Mouse (Mus musculus): ENCODE results near the gene Eaf2. TPM values are rescaled to one million over a fixed set of nuclear protein-coding genes. Genes with fewer than 3 reads are reported as not detected.

The Eaf2 gene
- polyA plus RNA-seq, 1 experiment, result 1.9 TPM

GRCm38 (mm10) chr16:36784146-36784545 lies 90.7 kb downstream of the Eaf2 start:
- no peak for TF ChIP-seq CTCF (IDR thresholded peaks at IDR 0.05; ENCODE audit: borderline replicate concordance, insufficient read depth, low read length)
- no peak for TF ChIP-seq POLR2A (IDR thresholded peaks at IDR 0.05; ENCODE audit: low read depth, low read length)
- H3K4me3 ChIP-seq (ENCODE audit: insufficient read depth, low read length), result no peak overlapping the region
- H3K4me1 ChIP-seq (ENCODE audit: control insufficient read depth, insufficient read depth, low read length), result no peaks in the 10 kb centered on the region

GRCm38 (mm10) chr16:36775658-36776057 lies 99.1 kb downstream of the Eaf2 start:
- no peak overlapping the region for H3K27ac ChIP-seq (ENCODE audit: insufficient read depth, low read length)
- TF ChIP-seq POLR2A (IDR thresholded peaks at IDR 0.05; ENCODE audit: low read depth, low read length) (no peak), CTCF (IDR thresholded peaks at IDR 0.05; ENCODE audit: borderline replicate concordance, insufficient read depth, low read length) (no peak)
- H3K4me1 ChIP-seq (ENCODE audit: control insufficient read depth, insufficient read depth, low read length), result no peaks in the 10 kb centered on the region
- no peak overlapping the region for H3K4me3 ChIP-seq (ENCODE audit: insufficient read depth, low read length)

More at GRCm38 (mm10) chr16:36784146-36784545, 90.7 kb downstream of the Eaf2 start:
- H3K27ac ChIP-seq (ENCODE audit: insufficient read depth, low read length), result no peak overlapping the region

GRCm38 (mm10) chr16:36772996-36773395 lies 101.8 kb downstream of the Eaf2 start:
- H3K27ac ChIP-seq (ENCODE audit: insufficient read depth, low read length), result no peak overlapping the region
- no peaks in the 10 kb centered on the region for H3K4me1 ChIP-seq (ENCODE audit: control insufficient read depth, insufficient read depth, low read length)
- no peak overlapping the region for H3K4me3 ChIP-seq (ENCODE audit: insufficient read depth, low read length)
- TF ChIP-seq POLR2A (IDR thresholded peaks at IDR 0.05; ENCODE audit: low read depth, low read length) (no peak), CTCF (IDR thresholded peaks at IDR 0.05; ENCODE audit: borderline replicate concordance, insufficient read depth, low read length) (no peak)

GRCm38 (mm10) chr16:36771703-36772102 lies 103.1 kb downstream of the Eaf2 start:
- Histone ChIP-seq H3K4me1 (ENCODE audit: control insufficient read depth, insufficient read depth, low read length) (no peaks in the 10 kb centered on the region), H3K4me3 (ENCODE audit: insufficient read depth, low read length) (no peak overlapping the region)
- no peak for TF ChIP-seq CTCF (IDR thresholded peaks at IDR 0.05; ENCODE audit: borderline replicate concordance, insufficient read depth, low read length)
- TF ChIP-seq POLR2A (IDR thresholded peaks at IDR 0.05; ENCODE audit: low read depth, low read length), result no peak

GRCm38 (mm10) chr16:36771244-36771643 lies 103.6 kb downstream of the Eaf2 start:
- H3K4me3 ChIP-seq (ENCODE audit: insufficient read depth, low read length), result no peak overlapping the region
- H3K4me1 ChIP-seq (ENCODE audit: control insufficient read depth, insufficient read depth, low read length), result no peaks in the 10 kb centered on the region
- no peak overlapping the region for H3K27ac ChIP-seq (ENCODE audit: insufficient read depth, low read length)
- TF ChIP-seq POLR2A (IDR thresholded peaks at IDR 0.05; ENCODE audit: low read depth, low read length) (no peak), CTCF (IDR thresholded peaks at IDR 0.05; ENCODE audit: borderline replicate concordance, insufficient read depth, low read length) (no peak)

More at GRCm38 (mm10) chr16:36771703-36772102, 103.1 kb downstream of the Eaf2 start:
- H3K27ac ChIP-seq (ENCODE audit: insufficient read depth, low read length), result no peak overlapping the region

GRCm38 (mm10) chr16:36770830-36771229 lies 104.0 kb downstream of the Eaf2 start:
- Histone ChIP-seq H3K4me3 (ENCODE audit: insufficient read depth, low read length) (no peak overlapping the region), H3K4me1 (ENCODE audit: control insufficient read depth, insufficient read depth, low read length) (no peaks in the 10 kb centered on the region), H3K27ac (ENCODE audit: insufficient read depth, low read length) (no peak overlapping the region)
- TF ChIP-seq CTCF (IDR thresholded peaks at IDR 0.05; ENCODE audit: borderline replicate concordance, insufficient read depth, low read length) (no peak), POLR2A (IDR thresholded peaks at IDR 0.05; ENCODE audit: low read depth, low read length) (no peak)

- TF ChIP-seq CTCF (IDR thresholded peaks at IDR 0.05; ENCODE audit: borderline replicate concordance, insufficient read depth, low read length) (no peak), POLR2A (IDR thresholded peaks at IDR 0.05; ENCODE audit: low read depth, low read length) (no peak)
Observed at GRCm38 (mm10) chr16:36770191-36770771, 104.5 kb downstream of the Eaf2 start.

GRCm38 (mm10) chr16:36751979-36752378 lies 122.8 kb downstream of the Eaf2 start:
- no peaks in the 10 kb centered on the region for H3K4me1 ChIP-seq (ENCODE audit: control insufficient read depth, insufficient read depth, low read length)
- no peak for TF ChIP-seq POLR2A (IDR thresholded peaks at IDR 0.05; ENCODE audit: low read depth, low read length)
- TF ChIP-seq CTCF (IDR thresholded peaks at IDR 0.05; ENCODE audit: borderline replicate concordance, insufficient read depth, low read length), result no peak
- no peak overlapping the region for H3K4me3 ChIP-seq (ENCODE audit: insufficient read depth, low read length)
- no peak overlapping the region for H3K27ac ChIP-seq (ENCODE audit: insufficient read depth, low read length)

More at GRCm38 (mm10) chr16:36770191-36770771, 104.5 kb downstream of the Eaf2 start:
- Histone ChIP-seq H3K4me1 (ENCODE audit: control insufficient read depth, insufficient read depth, low read length) (no peaks in the 10 kb centered on the region), H3K27ac (ENCODE audit: insufficient read depth, low read length) (no peak overlapping the region), H3K4me3 (ENCODE audit: insufficient read depth, low read length) (no peak overlapping the region)

- TF ChIP-seq CTCF (IDR thresholded peaks at IDR 0.05; ENCODE audit: borderline replicate concordance, insufficient read depth, low read length) (no peak), POLR2A (IDR thresholded peaks at IDR 0.05; ENCODE audit: low read depth, low read length) (no peak)
- Histone ChIP-seq H3K4me3 (ENCODE audit: insufficient read depth, low read length) (no peak overlapping the region), H3K27ac (ENCODE audit: insufficient read depth, low read length) (no peak overlapping the region), H3K4me1 (ENCODE audit: control insufficient read depth, insufficient read depth, low read length) (no peaks in the 10 kb centered on the region)
Observed at GRCm38 (mm10) chr16:36747767-36748166, 127.0 kb downstream of the Eaf2 start.

- TF ChIP-seq CTCF (IDR thresholded peaks at IDR 0.05; ENCODE audit: borderline replicate concordance, insufficient read depth, low read length) (no peak), POLR2A (IDR thresholded peaks at IDR 0.05; ENCODE audit: low read depth, low read length) (no peak)
Observed at GRCm38 (mm10) chr16:36747068-36747467, 127.7 kb downstream of the Eaf2 start.

More at GRCm38 (mm10) chr16:36747068-36747467, 127.7 kb downstream of the Eaf2 start:
- H3K27ac ChIP-seq (ENCODE audit: insufficient read depth, low read length), result no peak overlapping the region
- no peak overlapping the region for H3K4me3 ChIP-seq (ENCODE audit: insufficient read depth, low read length)
- H3K4me1 ChIP-seq (ENCODE audit: control insufficient read depth, insufficient read depth, low read length), result no peaks in the 10 kb centered on the region
